In genomic region chr9:10268836-10269235, GRCm38 (mm10) we compare ENCODE assay signal across 16 mouse cellular contexts.
DNase-seq lines count a peak whose midpoint lies in the region; ATAC-seq and TF ChIP-seq lines count a peak whose summit lies in the region.
"Had no signal": no experiment of that assay in that cellular context is flagged by ENCODE, and none has a peak within 500 bp of the region (broad histone marks: within the 10 kb centered on the region; RNA-seq: fewer than 3 reads in every experiment).

No protein-coding gene starts in this region.

- H3K27ac ChIP-seq in hindbrain, embryonic 12.5 days, result 0 out of 2 replicates have a peak overlapping the region, but pooled peaks have one; percentile 35
- no peak overlapping the region for H3K27ac ChIP-seq in hindbrain, embryonic 11.5 days (ENCODE audit: low read depth, low read length)
- H3K27ac ChIP-seq in forebrain, embryonic 12.5 days, result peak overlapping the region; percentile 71
- H3K27ac ChIP-seq in hindbrain, postnatal 0 days, result peak overlapping the region; percentile 15; the same call in 1 of the 2 replicates
- H3K27ac ChIP-seq in neural tube, embryonic 13.5 days (replicated peaks), result no peak overlapping the region
- H3K27ac ChIP-seq in intestine, embryonic 16.5 days (ENCODE audit: low read length), result no peak overlapping the region
- H3K27ac ChIP-seq: embryonic facial prominence, embryonic 13.5 days; liver, embryonic 15.5 days; neural tube, embryonic 12.5 days; stomach, embryonic 15.5 days had no signal

- no peaks in the 10 kb centered on the region for H3K36me3 ChIP-seq in hindbrain, embryonic 12.5 days
- H3K36me3 ChIP-seq in hindbrain, embryonic 11.5 days (ENCODE audit: control insufficient read depth, insufficient read depth, low read length), result no peaks in the 10 kb centered on the region
- no peaks in the 10 kb centered on the region for H3K36me3 ChIP-seq in forebrain, embryonic 12.5 days (replicated peaks)
- no peaks in the 10 kb centered on the region for H3K36me3 ChIP-seq in hindbrain, postnatal 0 days (ENCODE audit: insufficient read depth, low read length)
- no peaks in the 10 kb centered on the region for H3K36me3 ChIP-seq in neural tube, embryonic 13.5 days
- H3K36me3 ChIP-seq in intestine, embryonic 16.5 days (ENCODE audit: control insufficient read depth, insufficient read depth, low read length), result no peaks in the 10 kb centered on the region
- H3K36me3 ChIP-seq: embryonic facial prominence, embryonic 13.5 days; liver, embryonic 15.5 days; neural tube, embryonic 12.5 days; stomach, embryonic 15.5 days had no signal

- no peak overlapping the region for H3K4me2 ChIP-seq in hindbrain, embryonic 12.5 days (replicated peaks)
- H3K4me2 ChIP-seq in hindbrain, embryonic 11.5 days (replicated peaks; ENCODE audit: low read depth, low read length), result no peak overlapping the region
- no peak overlapping the region for H3K4me2 ChIP-seq in forebrain, embryonic 12.5 days
- H3K4me2 ChIP-seq in hindbrain, postnatal 0 days (ENCODE audit: low read depth, low read length), result no peak overlapping the region
- H3K4me2 ChIP-seq in neural tube, embryonic 13.5 days, result no peak overlapping the region
- H3K4me2 ChIP-seq in intestine, embryonic 16.5 days (ENCODE audit: low read depth, low read length), result no peak overlapping the region
- H3K4me2 ChIP-seq: embryonic facial prominence, embryonic 13.5 days; liver, embryonic 15.5 days; neural tube, embryonic 12.5 days; stomach, embryonic 15.5 days had no signal

- no peak overlapping the region for H3K4me3 ChIP-seq in hindbrain, embryonic 12.5 days
- no peak overlapping the region for H3K4me3 ChIP-seq in hindbrain, embryonic 11.5 days (ENCODE audit: low read depth, low read length)
- H3K4me3 ChIP-seq in forebrain, embryonic 12.5 days (replicated peaks), result no peak overlapping the region
- no peak overlapping the region for H3K4me3 ChIP-seq in hindbrain, postnatal 0 days (ENCODE audit: low read length)
- no peak overlapping the region for H3K4me3 ChIP-seq in neural tube, embryonic 13.5 days
- H3K4me3 ChIP-seq in intestine, embryonic 16.5 days (ENCODE audit: low read length), result no peak overlapping the region
- H3K4me3 ChIP-seq: embryonic facial prominence, embryonic 13.5 days; liver, embryonic 15.5 days; neural tube, embryonic 12.5 days; stomach, embryonic 15.5 days had no signal

- no peaks in the 10 kb centered on the region for H3K9me3 ChIP-seq in hindbrain, embryonic 12.5 days (replicated peaks)
- H3K9me3 ChIP-seq in hindbrain, embryonic 11.5 days (ENCODE audit: control insufficient read depth, low read length), result no peaks in the 10 kb centered on the region
- no peaks in the 10 kb centered on the region for H3K9me3 ChIP-seq in forebrain, embryonic 12.5 days
- H3K9me3 ChIP-seq in hindbrain, postnatal 0 days (ENCODE audit: low read length), result no peaks in the 10 kb centered on the region
- H3K9me3 ChIP-seq in neural tube, embryonic 13.5 days, result no peaks in the 10 kb centered on the region
- H3K9me3 ChIP-seq in intestine, embryonic 16.5 days (ENCODE audit: control insufficient read depth, low read length), result no peaks in the 10 kb centered on the region
- H3K9me3 ChIP-seq: embryonic facial prominence, embryonic 13.5 days; liver, embryonic 15.5 days; neural tube, embryonic 12.5 days; stomach, embryonic 15.5 days had no signal

- no peak for DNase-seq in hindbrain, embryonic 11.5 days (ENCODE audit: low spot score)
- no peak for DNase-seq in hindbrain, postnatal 0 days (ENCODE audit: low spot score)
- no peak for DNase-seq in heart, adult 8-10 months (ENCODE audit: low spot score)
- DNase-seq in gastrocnemius, postnatal 25 days, result no peak
- DNase-seq: cerebellum, postnatal 25 days; kidney, adult 2 months; kidney, postnatal 36 days; lung, postnatal 10 days had no signal

- H3K4me1 ChIP-seq in hindbrain, embryonic 12.5 days, result peaks cover 6% of the 10 kb centered on the region; the same call in 1 of the 2 replicates
- H3K4me1 ChIP-seq in hindbrain, embryonic 11.5 days (replicated peaks; ENCODE audit: control insufficient read depth, insufficient read depth, low read length), result no peaks in the 10 kb centered on the region
- peaks cover 16% of the 10 kb centered on the region for H3K4me1 ChIP-seq in forebrain, embryonic 12.5 days
- no peaks in the 10 kb centered on the region for H3K4me1 ChIP-seq in hindbrain, postnatal 0 days (ENCODE audit: insufficient read depth, low read length)
- peaks cover 3% of the 10 kb centered on the region; the same call in 1 of the 2 replicates for H3K4me1 ChIP-seq in neural tube, embryonic 13.5 days (replicated peaks)
- H3K4me1 ChIP-seq in intestine, embryonic 16.5 days (ENCODE audit: control insufficient read depth, insufficient read depth, low read length), result no peaks in the 10 kb centered on the region
- H3K4me1 ChIP-seq: liver, embryonic 15.5 days; stomach, embryonic 15.5 days had no signal

- 60% methylated on average over 6 of the region's 6 CpGs for WGBS in hindbrain, embryonic 12.5 days
- WGBS in hindbrain, embryonic 11.5 days, result 65% methylated on average over 6 of the region's 6 CpGs
- WGBS in forebrain, embryonic 12.5 days, result 27% methylated on average over 6 of the region's 6 CpGs
- 49% methylated on average over 6 of the region's 6 CpGs for WGBS in hindbrain, postnatal 0 days
- 43% methylated on average over 6 of the region's 6 CpGs for WGBS in neural tube, embryonic 13.5 days
- WGBS in intestine, embryonic 16.5 days, result 80% methylated on average over 6 of the region's 6 CpGs

- no peak for TF ChIP-seq CTCF in hindbrain, postnatal 0 days (IDR thresholded peaks at IDR 0.05; ENCODE audit: low read depth)

- no peaks in the 10 kb centered on the region for H3K27me3 ChIP-seq in hindbrain, embryonic 12.5 days
- H3K27me3 ChIP-seq in hindbrain, embryonic 11.5 days (ENCODE audit: control insufficient read depth, insufficient read depth, low read length), result no peaks in the 10 kb centered on the region
- no peaks in the 10 kb centered on the region for H3K27me3 ChIP-seq in forebrain, embryonic 12.5 days
- H3K27me3 ChIP-seq in hindbrain, postnatal 0 days (ENCODE audit: insufficient read depth, low read length), result no peaks in the 10 kb centered on the region
- no peaks in the 10 kb centered on the region for H3K27me3 ChIP-seq in neural tube, embryonic 13.5 days
- H3K27me3 ChIP-seq in intestine, embryonic 16.5 days (replicated peaks; ENCODE audit: control insufficient read depth, insufficient read depth, low read length), result no peaks in the 10 kb centered on the region
- H3K27me3 ChIP-seq: embryonic facial prominence, embryonic 13.5 days; liver, embryonic 15.5 days; neural tube, embryonic 12.5 days; stomach, embryonic 15.5 days had no signal

- no peak for ATAC-seq in hindbrain, embryonic 12.5 days (ENCODE audit: low FRiP score)
- no peak for ATAC-seq in hindbrain, embryonic 11.5 days (ENCODE audit: low FRiP score)
- ATAC-seq in forebrain, embryonic 12.5 days (ENCODE audit: low FRiP score), result peak; percentile 24; the same call in 1 of the 2 replicates
- no peak for ATAC-seq in hindbrain, postnatal 0 days
- ATAC-seq in neural tube, embryonic 13.5 days (ENCODE audit: low read depth), result peak; percentile 63
- no peak for ATAC-seq in intestine, embryonic 16.5 days

- no peak overlapping the region for H3K9ac ChIP-seq in hindbrain, embryonic 12.5 days
- no peak overlapping the region for H3K9ac ChIP-seq in hindbrain, embryonic 11.5 days (ENCODE audit: low read depth, low read length)
- no peak overlapping the region for H3K9ac ChIP-seq in forebrain, embryonic 12.5 days
- H3K9ac ChIP-seq in hindbrain, postnatal 0 days (replicated peaks; ENCODE audit: low read length), result no peak overlapping the region
- no peak overlapping the region for H3K9ac ChIP-seq in neural tube, embryonic 13.5 days
- no peak overlapping the region for H3K9ac ChIP-seq in intestine, embryonic 16.5 days (ENCODE audit: low read depth, low read length)
- H3K9ac ChIP-seq: embryonic facial prominence, embryonic 13.5 days; liver, embryonic 15.5 days; neural tube, embryonic 12.5 days; stomach, embryonic 15.5 days had no signal

Comparison
In these comparisons a context has a peak if more than half of its experiments do, and no peak if none do; other contexts are left out.
1. H3K27ac ChIP-seq: peak in hindbrain, embryonic 12.5 days (single experiment), forebrain, embryonic 12.5 days (single experiment) and hindbrain, postnatal 0 days (single experiment); none in hindbrain, embryonic 11.5 days (single experiment), neural tube, embryonic 13.5 days (single experiment) and intestine, embryonic 16.5 days (single experiment).
2. ATAC-seq: peak in forebrain, embryonic 12.5 days (single experiment) and neural tube, embryonic 13.5 days (single experiment); none in hindbrain, embryonic 12.5 days (single experiment), hindbrain, embryonic 11.5 days (single experiment), hindbrain, postnatal 0 days (single experiment) and intestine, embryonic 16.5 days (single experiment).